Mouse (Mus musculus): ENCODE results near the gene Dusp16.

The Dusp16 gene

GRCm38 (mm10) chr6:134751087-134751486, 41.3 kb downstream of the Dusp16 start:
- in situ Hi-C loops (cut with MboI; ENCODE audit: unreplicated experiment in 2 of 2), result no loop called here

DNA sequence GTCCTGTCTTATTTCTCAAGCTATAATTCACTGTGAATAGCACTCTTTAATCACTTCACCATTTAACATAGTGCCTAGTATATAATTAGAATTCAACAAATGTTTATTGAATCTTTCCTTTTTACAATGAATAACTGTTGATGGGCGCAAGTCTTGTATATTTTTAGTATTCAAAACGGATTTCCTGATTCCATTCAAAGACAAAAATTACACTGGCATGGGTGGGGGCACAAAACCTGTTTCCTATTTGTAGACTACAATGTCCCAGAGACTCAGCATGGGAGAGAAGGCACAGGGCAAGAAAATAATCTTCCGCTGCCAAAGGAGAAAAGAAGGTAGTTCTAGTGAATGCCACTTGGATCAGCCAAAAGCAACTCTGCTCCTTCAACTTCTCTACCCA, 44.3 kb downstream of the Dusp16 start:
- in situ Hi-C loops (cut with MboI; ENCODE audit: unreplicated experiment in 2 of 2), result no loop called here

DNA sequence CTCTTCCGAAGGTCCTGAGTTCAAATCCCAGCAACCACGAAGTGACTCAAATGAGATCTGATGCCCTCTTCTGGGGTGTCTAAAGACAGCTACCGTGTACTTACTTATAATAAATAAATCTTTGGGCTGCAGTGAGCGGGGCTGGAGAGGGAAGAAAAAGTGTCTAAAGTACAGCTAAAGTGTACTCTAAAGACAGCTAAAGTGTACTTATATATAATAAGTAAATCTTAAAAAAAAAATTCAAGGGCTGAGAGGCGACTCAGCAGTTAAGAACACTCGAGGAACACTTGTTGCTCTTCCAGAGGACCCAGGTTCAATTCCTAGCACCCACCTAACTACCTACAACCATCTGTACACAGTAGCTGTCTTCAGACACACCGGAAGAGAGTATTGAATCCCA, 46.5 kb downstream of the Dusp16 start:
- in situ Hi-C loops (cut with MboI; ENCODE audit: unreplicated experiment in 2 of 2), result no loop called here

- in situ Hi-C loops (cut with MboI; ENCODE audit: unreplicated experiment in 2 of 2), result no loop called here
Measured at GRCm38 (mm10) chr6:134743568-134743967, 48.9 kb downstream of the Dusp16 start.

DNA sequence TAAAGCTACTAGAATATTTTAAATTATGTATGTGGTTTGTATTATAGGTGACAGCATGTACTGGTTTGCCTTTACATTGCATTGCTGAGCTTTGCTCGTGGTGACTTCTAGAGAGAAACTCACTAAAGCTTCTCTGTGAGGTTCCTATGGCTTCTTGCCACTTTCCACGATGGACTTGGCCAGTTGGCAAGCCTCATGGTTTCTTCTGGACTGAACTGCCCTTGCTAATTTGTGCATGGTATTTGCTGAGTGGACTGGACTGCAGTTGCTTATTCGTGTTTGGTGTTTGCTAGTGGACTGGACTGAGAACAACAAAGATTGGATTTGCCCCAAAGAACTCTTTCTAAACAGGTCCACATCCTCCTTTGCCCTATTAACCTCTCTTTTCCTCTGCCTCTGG, 55.6 kb downstream of the Dusp16 start:
- in situ Hi-C loops (cut with MboI; ENCODE audit: unreplicated experiment in 2 of 2), result no loop called here

DNA sequence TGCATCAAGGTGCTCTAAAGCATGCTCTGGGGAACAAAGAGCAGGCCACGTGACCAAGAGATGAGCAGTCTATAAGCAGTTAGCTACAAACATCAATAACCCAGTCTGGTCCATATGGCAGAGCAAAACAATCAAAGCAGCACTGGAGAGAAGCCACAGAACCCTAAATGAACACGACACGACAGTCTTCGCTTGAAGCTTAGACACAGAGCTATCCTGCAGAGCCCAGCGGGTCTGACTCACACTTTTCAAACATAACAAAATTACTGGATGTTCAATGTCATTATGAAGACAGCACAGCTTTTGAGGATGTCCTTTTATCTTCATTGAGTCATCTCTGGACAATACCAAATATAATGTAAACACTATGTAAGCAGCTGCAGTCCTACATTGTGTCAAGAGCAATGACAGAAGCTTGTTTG, 58.6 kb downstream of the Dusp16 start:
- in situ Hi-C loops (cut with MboI; ENCODE audit: unreplicated experiment in 2 of 2), result no loop called here

GRCm38 (mm10) chr6:134732813-134733212, 59.6 kb downstream of the Dusp16 start:
- in situ Hi-C loops (cut with MboI; ENCODE audit: unreplicated experiment in 2 of 2), result no loop called here

DNA sequence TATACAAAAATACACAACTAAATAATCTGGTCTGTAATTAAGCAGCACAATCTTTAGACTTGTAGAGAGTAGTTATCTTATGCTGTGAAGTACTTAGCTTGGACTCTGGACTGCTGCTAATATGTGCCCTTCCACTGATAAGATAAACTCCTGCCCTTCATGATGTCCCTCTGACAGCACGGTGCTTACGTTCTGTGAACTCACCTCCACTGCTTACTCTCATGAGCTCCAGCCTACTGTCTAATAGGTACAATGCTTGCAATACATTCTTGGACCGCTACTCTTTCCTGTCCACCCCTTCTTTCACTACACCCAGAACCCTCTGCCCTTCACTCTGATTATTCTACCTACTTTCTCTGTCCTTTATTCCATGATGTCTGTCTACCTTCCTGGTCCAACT, 61.4 kb downstream of the Dusp16 start:
- in situ Hi-C loops (cut with MboI; ENCODE audit: unreplicated experiment in 2 of 2), result no loop called here

DNA sequence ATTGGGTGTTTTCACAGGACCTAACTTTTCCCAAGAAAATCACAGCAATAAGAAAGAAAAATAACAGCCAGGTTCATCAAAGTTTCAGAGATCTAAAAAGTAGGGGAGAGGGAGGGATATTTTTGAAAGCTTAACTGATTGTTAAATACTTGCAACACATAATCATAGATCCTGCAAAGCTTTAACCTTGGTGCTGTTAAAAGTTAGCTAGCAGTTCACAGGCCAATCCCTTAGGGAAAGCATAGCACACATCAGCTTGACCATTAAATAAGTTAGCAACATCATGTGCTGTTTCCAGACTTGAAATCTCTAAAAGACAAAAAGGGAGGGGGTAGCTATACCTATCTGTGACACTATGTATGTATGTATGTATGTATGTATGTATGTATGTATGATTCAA, 67.0 kb downstream of the Dusp16 start:
- in situ Hi-C loops (cut with MboI; ENCODE audit: unreplicated experiment in 2 of 2), result no loop called here

DNA sequence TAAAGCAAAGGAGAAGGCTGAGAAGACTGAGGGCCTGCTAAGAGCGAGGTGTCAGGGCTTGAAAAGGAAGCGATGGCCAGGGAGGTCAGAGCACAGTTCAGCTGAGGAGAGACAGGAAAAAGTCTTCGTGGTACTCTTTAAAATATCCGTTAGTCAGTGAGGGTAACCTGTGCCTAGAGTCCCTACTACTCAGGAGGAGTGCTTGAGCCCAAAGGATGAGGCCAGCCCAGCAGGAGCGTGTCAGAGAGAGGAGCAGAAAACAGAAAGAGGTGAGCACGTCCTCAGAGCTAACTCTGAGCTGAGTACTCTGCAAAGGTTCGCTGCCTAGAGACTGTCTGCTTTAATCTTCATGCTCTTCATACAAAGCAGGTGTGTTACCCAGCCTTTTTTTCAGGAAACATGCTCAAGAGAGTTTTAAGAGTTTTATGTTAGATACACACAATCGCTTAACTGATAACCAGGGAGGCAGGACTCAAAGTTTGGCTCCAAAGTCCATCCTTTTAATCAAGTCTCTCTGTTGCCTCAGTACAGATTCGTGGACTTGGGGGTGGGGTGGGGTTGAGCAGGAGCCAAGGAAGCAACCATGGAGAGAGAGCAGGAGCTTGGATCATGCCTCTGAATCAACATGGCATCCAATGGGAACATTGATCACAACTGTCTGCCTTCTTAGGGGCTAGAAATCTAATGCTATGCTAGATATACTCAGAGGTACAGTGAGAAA, 68.4 kb downstream of the Dusp16 start:
- in situ Hi-C loops (cut with MboI; ENCODE audit: unreplicated experiment in 2 of 2), result no loop called here

DNA sequence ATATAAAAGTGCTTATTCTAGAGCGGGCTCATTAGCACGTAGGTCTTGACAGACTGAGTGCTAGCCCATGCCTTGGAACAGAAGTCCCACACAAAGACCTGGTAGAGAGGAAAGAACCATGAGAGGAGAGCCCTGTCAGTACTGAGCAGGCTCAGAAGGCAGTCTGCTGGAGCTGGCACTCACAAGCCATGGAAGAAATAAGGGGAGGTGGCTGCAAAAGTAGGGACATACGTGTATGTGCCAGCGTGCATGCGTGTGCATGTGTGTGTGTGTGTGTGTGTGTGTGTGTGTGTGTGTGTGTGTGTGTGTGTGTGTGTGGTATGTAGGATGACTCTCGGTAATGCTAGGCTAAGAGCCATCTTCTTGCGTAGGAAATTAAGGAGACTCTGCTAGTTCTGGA, 69.1 kb downstream of the Dusp16 start:
- in situ Hi-C loops (cut with MboI; ENCODE audit: unreplicated experiment in 2 of 2), result no loop called here

DNA sequence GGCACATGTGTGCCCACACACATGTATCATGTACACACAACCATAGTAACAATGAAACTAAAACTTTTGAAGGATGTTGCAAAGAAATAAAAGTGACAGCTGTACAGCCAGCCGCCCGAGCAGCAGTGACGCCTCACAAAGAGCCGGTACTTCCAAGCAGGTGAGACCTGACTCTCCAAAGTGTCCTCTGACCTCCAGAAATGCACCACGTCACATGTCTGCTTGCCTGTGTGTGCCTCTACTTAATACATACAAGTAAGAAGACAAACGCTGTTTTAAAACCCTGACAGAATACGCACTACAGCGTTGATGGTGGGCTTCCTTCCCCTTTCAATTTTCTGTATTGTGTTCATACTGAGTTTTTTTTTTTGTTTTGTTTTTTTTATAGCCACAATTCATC, 69.5 kb downstream of the Dusp16 start:
- in situ Hi-C loops (cut with MboI; ENCODE audit: unreplicated experiment in 2 of 2), result no loop called here

DNA sequence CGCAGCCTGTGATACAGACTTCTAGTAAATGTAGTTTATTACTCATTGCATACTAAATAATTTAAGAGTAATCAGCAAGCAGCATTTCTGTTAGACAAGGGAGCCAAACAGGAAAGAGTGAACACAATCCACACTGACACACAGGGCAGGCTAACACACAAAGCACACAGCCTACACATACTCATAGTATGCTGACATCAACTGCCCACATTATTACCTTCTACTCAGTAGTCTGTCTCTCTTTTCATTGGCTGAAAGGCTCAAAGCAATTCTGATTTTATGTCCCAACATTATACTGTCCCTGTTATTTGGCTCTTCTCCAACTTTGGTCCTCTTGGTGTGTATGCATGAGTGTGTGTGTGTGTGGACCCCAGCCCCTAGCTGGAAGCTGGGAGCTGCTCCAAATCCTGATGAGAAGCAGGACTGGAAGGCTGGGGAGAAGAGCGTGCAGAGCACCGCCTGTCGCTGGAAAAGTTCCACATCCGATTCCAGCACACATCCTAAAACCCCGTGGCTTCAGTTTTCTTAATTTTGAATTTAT, 70.6 kb downstream of the Dusp16 start:
- in situ Hi-C loops (cut with MboI; ENCODE audit: unreplicated experiment in 2 of 2), result no loop called here

GRCm38 (mm10) chr6:134720150-134720549, 72.3 kb downstream of the Dusp16 start:
- in situ Hi-C loops (cut with MboI; ENCODE audit: unreplicated experiment in 2 of 2), result no loop called here

- in situ Hi-C loops (cut with MboI; ENCODE audit: unreplicated experiment in 2 of 2), result no loop called here
Measured at GRCm38 (mm10) chr6:134719156-134719555, 73.3 kb downstream of the Dusp16 start.

DNA sequence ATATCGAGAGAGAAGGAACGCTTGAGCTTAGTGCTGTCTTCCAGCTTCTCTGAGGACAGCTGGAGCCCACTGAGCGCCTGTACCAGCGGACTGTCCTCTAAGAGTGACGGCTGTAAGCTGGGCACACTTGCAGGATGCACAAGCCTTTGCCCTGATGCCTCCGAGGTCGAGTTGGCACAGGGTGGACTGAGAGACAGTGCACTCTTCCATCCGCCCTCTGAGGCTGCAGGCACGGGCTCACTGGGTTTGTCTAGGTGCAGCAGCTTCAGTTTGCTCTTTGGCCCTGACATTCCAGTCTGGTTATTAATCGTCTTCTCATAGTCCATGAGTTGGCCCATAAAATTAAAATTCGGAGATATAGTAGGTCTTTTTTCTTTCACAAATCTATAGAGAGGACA, 73.8 kb downstream of the Dusp16 start:
- in situ Hi-C loops (cut with MboI; ENCODE audit: unreplicated experiment in 2 of 2), result no loop called here

GRCm38 (mm10) chr6:134717886-134718667, 74.3 kb downstream of the Dusp16 start:
- in situ Hi-C loops (cut with MboI; ENCODE audit: unreplicated experiment in 2 of 2), result no loop called here

DNA sequence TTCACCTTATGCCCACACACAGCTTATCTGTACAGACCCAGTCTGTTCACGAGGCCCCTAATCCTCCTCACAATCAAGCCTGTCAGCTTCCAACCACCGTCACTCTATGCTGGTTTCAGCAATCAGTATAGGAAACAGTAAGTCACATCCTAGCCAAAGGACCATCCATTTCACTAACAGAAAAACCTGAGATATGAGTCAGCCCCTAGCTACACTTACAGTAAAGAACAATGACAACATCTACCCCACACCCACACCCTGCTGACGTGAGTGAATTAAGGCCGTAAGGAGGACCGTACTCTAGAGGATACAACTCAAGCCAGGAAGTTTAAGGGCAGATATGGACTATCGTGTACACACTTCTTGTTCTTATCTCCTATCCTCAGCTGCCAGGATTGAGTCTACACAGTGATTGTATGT, 76.2 kb downstream of the Dusp16 start:
- in situ Hi-C loops (cut with MboI; ENCODE audit: unreplicated experiment in 2 of 2), result no loop called here

GRCm38 (mm10) chr6:134713897-134714296, 78.5 kb downstream of the Dusp16 start:
- in situ Hi-C loops (cut with MboI; ENCODE audit: unreplicated experiment in 2 of 2), result no loop called here

GRCm38 (mm10) chr6:134713321-134713720, 79.1 kb downstream of the Dusp16 start:
- in situ Hi-C loops (cut with MboI; ENCODE audit: unreplicated experiment in 2 of 2), result no loop called here

- in situ Hi-C loops (cut with MboI; ENCODE audit: unreplicated experiment in 2 of 2), result no loop called here
Measured at GRCm38 (mm10) chr6:134710020-134710419, 82.4 kb downstream of the Dusp16 start.

- in situ Hi-C loops (cut with MboI; ENCODE audit: unreplicated experiment in 2 of 2), result no loop called here
Measured at GRCm38 (mm10) chr6:134706467-134706866, 86.0 kb downstream of the Dusp16 start.
